Mouse (Mus musculus) embryonic facial prominence, embryonic 12.5 days (tissue): ENCODE data around the gene Stip1. TPM values are rescaled to one million over a fixed set of nuclear protein-coding genes. Genes with fewer than 3 reads are reported as not detected.

Experiments
- ATAC-seq: fragments of 200-750 bp; cut with Nextera tagmentation; 2 replicates; pipeline ENCODE4 v1.8.0; 2017; ENCODE audit not compliant: insufficient number of reproducible peaks, insufficient read depth, low FRiP score, low TSS enrichment
- H3K27ac ChIP-seq: fragments of 300-500 bp; sonication (generic); 2 replicates; pipeline ENCODE4 v1.5.1; 2016; ENCODE audit warnings: mild to moderate bottlenecking
- H3K27me3 ChIP-seq: fragments of 300-500 bp; sonication (generic); 2 replicates; pipeline ENCODE4 v1.6.1; 2016; ENCODE audit warnings: mild to moderate bottlenecking, moderate library complexity
- H3K36me3 ChIP-seq: fragments of 300-500 bp; sonication (generic); 2 replicates; pipeline ENCODE4 v1.6.1; 2016; ENCODE audit warnings: mild to moderate bottlenecking
- H3K4me1 ChIP-seq: fragments of 300-500 bp; sonication (generic); 2 replicates; pipeline ENCODE4 v1.6.1; 2016
- H3K4me2 ChIP-seq: fragments of 300-500 bp; sonication (generic); replicated peaks from 2 replicates; pipeline ENCODE4 v1.6.1; 2016; ENCODE audit warnings: mild to moderate bottlenecking, moderate library complexity
- H3K4me3 ChIP-seq: fragments of 300-500 bp; sonication (generic); 2 replicates; pipeline ENCODE4 v1.5.1; 2016; ENCODE audit warnings: mild to moderate bottlenecking
- H3K9ac ChIP-seq: fragments of 300-500 bp; sonication (generic); 2 replicates; pipeline ENCODE4 v1.6.1; 2016; ENCODE audit warnings: mild to moderate bottlenecking, moderate library complexity
- H3K9me3 ChIP-seq: fragments of 300-500 bp; sonication (generic); 2 replicates; pipeline ENCODE4 v1.6.1; 2016; ENCODE audit warnings: mild to moderate bottlenecking, moderate library complexity
- WGBS: fragments of 180-500 bp; shearing (Covaris S2); methylation state at CpG from one replicate; pipeline ENCODE4 v1.1.7; 2016; 5-methylcytosine and 5-hydroxymethylcytosine counted together
- polyA plus RNA-seq: library from polyadenylated mRNA; unstranded; fragments of >200 nt; fragmentation: Nextera tagmentation; extraction: Ambion mirVana; gene quantifications from 2 replicates; pipeline ENCODE4 v1.2.1, GENCODE M21; 2016

The Stip1 gene
- polyA plus RNA-seq, 1 experiment from 2014 or later = 273 TPM

DNA sequence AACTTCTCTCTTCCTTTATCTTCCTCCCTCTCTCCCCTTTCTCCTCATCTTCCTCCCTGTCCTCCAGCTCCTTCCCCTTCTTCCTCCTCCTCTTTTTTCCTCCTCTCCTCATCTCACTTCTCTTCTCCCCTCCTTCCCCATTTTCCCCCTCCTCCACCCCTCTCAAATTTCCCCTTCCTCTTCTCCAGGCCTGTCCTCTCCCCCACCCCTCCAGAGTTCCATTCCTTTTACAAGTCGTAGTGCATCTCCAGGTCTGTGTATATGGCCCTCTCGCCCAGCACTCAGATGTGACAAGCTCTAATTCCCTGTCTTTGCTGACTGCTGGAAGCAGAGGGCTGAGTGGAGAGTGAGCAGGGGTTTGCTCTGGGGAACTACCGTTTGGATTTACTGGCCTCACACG is 31.0 kb upstream of the Stip1 start:
- WGBS = 5% methylated on average over 4 of the region's 4 CpGs
- Histone ChIP-seq H3K9me3 (no peaks in the 10 kb centered on the region), H3K27me3 (0 out of 2 replicates have a peak, but pooled peaks cover 13% of the 10 kb centered on the region), H3K4me1 (peaks cover 45% of the 10 kb centered on the region), H3K9ac (no peak overlapping the region), H3K4me3 (no peak overlapping the region), H3K36me3 (no peaks in the 10 kb centered on the region), H3K4me2 (peak overlapping the region; percentile 38), H3K27ac (peak overlapping the region; percentile 47; the same call in 1 of the 2 replicates)
- no peak for ATAC-seq

- peaks cover 45% of the 10 kb centered on the region for H3K4me1 ChIP-seq
- H3K4me2 ChIP-seq = peak overlapping the region; percentile 38
- 0 out of 2 replicates have a peak overlapping the region, but pooled peaks have one; percentile 9 for H3K4me3 ChIP-seq
- 4% methylated on average over 35 of the region's 35 CpGs for WGBS
- 0 out of 2 replicates have a peak, but pooled peaks cover 13% of the 10 kb centered on the region for H3K27me3 ChIP-seq
- ATAC-seq = 0 out of 2 replicates have a peak, but pooled peaks have one; percentile 37
- H3K9me3 ChIP-seq = no peaks in the 10 kb centered on the region
- H3K36me3 ChIP-seq = no peaks in the 10 kb centered on the region
- H3K9ac ChIP-seq = 0 out of 2 replicates have a peak overlapping the region, but pooled peaks have one; percentile 10
- peak overlapping the region; percentile 47 for H3K27ac ChIP-seq
These were observed 30.3 kb upstream of the Stip1 start for GRCm38 (mm10) chr19:7069781-7070763.

DNA sequence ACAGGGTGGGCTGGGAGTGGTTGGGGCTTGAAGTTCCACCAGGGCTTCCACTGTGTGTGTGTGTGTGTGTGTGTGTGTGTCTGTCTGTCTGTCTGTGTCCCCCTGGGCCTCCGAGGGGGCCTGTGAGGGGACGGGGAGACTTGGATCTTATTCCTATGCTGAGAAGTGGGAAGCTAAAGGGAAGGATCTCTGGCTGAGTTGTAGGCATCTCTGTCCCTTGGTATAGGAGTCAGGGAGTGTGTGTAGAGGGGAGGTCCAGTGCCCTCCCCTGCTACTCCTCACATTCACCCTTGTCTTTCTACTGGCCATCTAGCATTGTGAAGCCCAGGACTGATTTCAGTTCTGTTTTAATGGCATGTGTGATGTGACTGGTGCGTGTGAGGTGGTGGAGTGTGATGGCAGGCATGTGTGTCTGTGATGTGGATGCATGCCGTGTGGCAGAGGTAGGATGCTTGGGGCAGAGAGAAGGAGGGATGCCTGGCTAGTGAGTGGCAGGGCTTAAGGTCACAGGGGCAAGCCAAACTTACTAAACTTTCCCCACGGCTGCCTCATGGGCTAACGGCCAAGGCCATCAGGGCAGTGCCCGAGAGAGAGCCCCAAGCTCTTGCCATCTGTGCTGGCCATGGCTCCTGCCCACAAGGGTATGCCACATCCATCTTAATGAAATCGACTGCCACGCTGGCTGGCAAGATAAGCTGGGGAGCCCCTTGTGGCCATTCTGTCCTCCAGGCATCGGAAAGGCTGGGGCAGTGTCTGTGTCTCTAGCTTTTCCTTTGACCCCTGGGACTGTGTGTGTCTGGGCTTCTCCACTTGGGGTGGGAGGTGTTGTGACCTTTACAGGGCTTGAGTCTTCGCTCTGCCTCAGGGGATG is 29.1 kb upstream of the Stip1 start:
- 49% methylated on average over 11 of the region's 11 CpGs for WGBS
- no peak for ATAC-seq
- Histone ChIP-seq H3K36me3 (no peaks in the 10 kb centered on the region), H3K4me2 (peak overlapping the region; percentile 3; the same call in 1 of the 2 replicates), H3K9ac (peak overlapping the region; percentile 31; the same call in 1 of the 2 replicates), H3K4me3 (no peak overlapping the region), H3K27me3 (0 out of 2 replicates have a peak, but pooled peaks cover 13% of the 10 kb centered on the region), H3K9me3 (no peaks in the 10 kb centered on the region), H3K27ac (peak overlapping the region; percentile 47; the same call in 1 of the 2 replicates), H3K4me1 (peaks cover 45% of the 10 kb centered on the region)

GRCm38 (mm10) chr19:7068136-7068535 is 28.4 kb upstream of the Stip1 start:
- H3K4me3 ChIP-seq = no peak overlapping the region
- H3K9ac ChIP-seq = no peak overlapping the region
- no peak for ATAC-seq
- H3K27ac ChIP-seq = peak overlapping the region; percentile 19; the same call in 1 of the 2 replicates
- H3K9me3 ChIP-seq = no peaks in the 10 kb centered on the region
- H3K36me3 ChIP-seq = no peaks in the 10 kb centered on the region
- H3K27me3 ChIP-seq = 0 out of 2 replicates have a peak, but pooled peaks cover 13% of the 10 kb centered on the region
- 5% methylated on average over 14 of the region's 14 CpGs for WGBS
- H3K4me2 ChIP-seq = peak overlapping the region; percentile 3; the same call in 1 of the 2 replicates
- H3K4me1 ChIP-seq = peaks cover 45% of the 10 kb centered on the region

- Histone ChIP-seq H3K4me2 (no peak overlapping the region), H3K27me3 (0 out of 2 replicates have a peak, but pooled peaks cover 13% of the 10 kb centered on the region), H3K9ac (0 out of 2 replicates have a peak overlapping the region, but pooled peaks have one; percentile 15), H3K36me3 (no peaks in the 10 kb centered on the region), H3K4me1 (peaks cover 45% of the 10 kb centered on the region), H3K27ac (no peak overlapping the region), H3K9me3 (no peaks in the 10 kb centered on the region), H3K4me3 (no peak overlapping the region)
- WGBS = 52% methylated on average over 20 of the region's 20 CpGs
- no peak for ATAC-seq
These were observed 27.7 kb upstream of the Stip1 start for GRCm38 (mm10) chr19:7067344-7068050.

DNA sequence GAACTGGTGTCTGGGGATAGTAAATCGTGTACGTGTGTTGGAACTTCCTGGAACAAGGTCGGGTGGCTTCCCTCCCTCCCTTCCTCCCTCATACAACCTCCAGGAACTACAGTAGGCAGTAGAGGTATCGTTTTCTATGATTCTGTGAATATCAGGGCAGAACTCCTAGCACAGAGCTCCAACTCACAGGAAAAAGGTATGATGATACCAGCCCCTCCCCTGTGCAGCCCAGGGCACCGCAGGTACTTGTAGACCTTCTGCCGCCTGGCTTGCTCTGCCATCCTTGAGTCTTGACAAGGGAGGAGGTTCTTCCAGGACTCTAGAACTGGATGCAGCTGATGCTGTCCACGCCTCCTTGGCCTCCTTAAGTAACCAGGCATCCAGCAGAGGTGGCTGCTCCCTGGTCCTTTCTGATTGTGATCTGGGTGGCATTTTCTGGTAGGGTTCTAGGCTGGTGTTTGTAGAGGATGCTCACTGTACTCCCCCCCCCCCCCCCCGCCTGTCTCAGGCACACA is 27.1 kb upstream of the Stip1 start:
- Histone ChIP-seq H3K4me3 (no peak overlapping the region), H3K4me1 (peaks cover 45% of the 10 kb centered on the region)

DNA sequence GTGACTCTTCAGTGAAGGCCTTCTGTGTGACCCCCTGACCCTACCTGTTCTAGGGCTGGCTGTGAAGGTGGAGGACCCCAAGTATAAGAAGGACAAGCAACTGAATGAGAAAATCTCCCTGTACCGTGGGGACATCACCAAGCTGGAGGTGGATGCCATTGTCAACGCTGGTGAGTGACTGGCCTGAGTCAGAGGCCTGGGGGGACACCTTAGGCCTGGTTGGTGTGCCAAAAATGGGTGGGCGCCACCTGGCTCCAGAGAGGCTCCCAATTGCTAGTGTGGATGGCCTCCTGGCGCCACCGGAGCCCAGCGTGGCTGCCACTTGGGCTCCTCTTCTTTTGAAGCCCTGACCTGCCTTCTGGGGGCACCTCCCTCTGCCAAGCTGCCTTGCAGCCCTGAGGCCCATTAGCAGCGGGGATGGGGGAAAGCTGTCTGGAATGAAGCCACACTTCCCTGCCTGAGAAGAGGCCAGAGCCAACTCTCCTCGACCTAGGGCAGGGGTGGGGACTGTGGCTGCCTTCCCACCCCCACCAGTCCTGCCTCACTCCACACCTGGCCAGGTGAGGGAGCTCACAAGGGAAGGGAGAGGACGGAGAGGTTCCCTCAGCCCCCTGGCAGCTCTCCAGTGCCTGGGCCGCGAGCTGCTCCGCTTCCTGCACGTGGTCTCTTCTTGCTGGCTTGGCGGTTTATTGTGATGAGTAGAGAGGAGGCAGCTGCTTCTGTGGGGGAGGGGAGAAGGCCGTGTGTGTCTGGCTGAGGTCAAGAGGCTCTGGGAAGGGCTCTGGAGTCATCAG is 26.5 kb upstream of the Stip1 start:
- Histone ChIP-seq H3K36me3 (no peaks in the 10 kb centered on the region), H3K27me3 (0 out of 2 replicates have a peak, but pooled peaks cover 10% of the 10 kb centered on the region), H3K4me1 (peaks cover 45% of the 10 kb centered on the region), H3K9ac (peak overlapping the region; percentile 36; the same call in 1 of the 2 replicates), H3K9me3 (no peaks in the 10 kb centered on the region), H3K27ac (peak overlapping the region; percentile 37; the same call in 1 of the 2 replicates), H3K4me3 (no peak overlapping the region), H3K4me2 (0 out of 2 replicates have a peak overlapping the region, but pooled peaks have one; percentile 5)
- 36% methylated on average over 15 of the region's 15 CpGs for WGBS
- ATAC-seq = no peak

More for the DNA sequence above, 27.1 kb upstream of the Stip1 start:
- peak overlapping the region; percentile 37; the same call in 1 of the 2 replicates for H3K27ac ChIP-seq
- no peaks in the 10 kb centered on the region for H3K36me3 ChIP-seq
- 0 out of 2 replicates have a peak overlapping the region, but pooled peaks have one; percentile 5 for H3K4me2 ChIP-seq
- ATAC-seq = no peak
- no peaks in the 10 kb centered on the region for H3K9me3 ChIP-seq
- H3K9ac ChIP-seq = 0 out of 2 replicates have a peak overlapping the region, but pooled peaks have one; percentile 36
- H3K27me3 ChIP-seq = 0 out of 2 replicates have a peak, but pooled peaks cover 10% of the 10 kb centered on the region
- WGBS = 33% methylated on average over 8 of the region's 8 CpGs

DNA sequence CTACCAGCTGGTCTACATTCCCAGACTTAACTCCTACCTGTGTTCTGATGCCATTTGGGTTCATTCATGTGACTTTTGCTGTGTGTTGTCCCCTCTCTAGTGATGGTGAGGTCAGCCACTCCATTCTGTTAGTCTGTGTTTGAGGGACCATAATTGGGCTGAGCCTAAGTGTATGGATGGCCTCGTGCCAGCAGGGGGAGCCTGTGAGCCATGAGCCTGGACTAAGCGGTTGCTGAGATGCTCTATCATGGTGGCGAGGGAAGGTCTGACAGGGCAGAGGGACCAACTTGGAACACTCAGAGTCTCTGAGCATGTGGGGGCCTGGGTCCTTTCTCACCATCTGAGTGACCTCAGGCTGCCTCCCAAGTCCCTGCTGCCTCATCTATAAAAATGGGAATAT is 24.8 kb upstream of the Stip1 start:
- 0 out of 2 replicates have a peak, but pooled peaks cover 10% of the 10 kb centered on the region for H3K27me3 ChIP-seq
- H3K4me1 ChIP-seq = peaks cover 31% of the 10 kb centered on the region
- ATAC-seq = no peak
- WGBS = 5% methylated on average over 3 of the region's 3 CpGs
- H3K27ac ChIP-seq = no peak overlapping the region
- H3K4me3 ChIP-seq = no peak overlapping the region
- H3K9me3 ChIP-seq = no peaks in the 10 kb centered on the region
- H3K9ac ChIP-seq = no peak overlapping the region
- H3K4me2 ChIP-seq = no peak overlapping the region
- no peaks in the 10 kb centered on the region for H3K36me3 ChIP-seq

- H3K4me2 ChIP-seq = no peak overlapping the region
- H3K27me3 ChIP-seq = 0 out of 2 replicates have a peak, but pooled peaks cover 10% of the 10 kb centered on the region
- H3K9ac ChIP-seq = no peak overlapping the region
- no peaks in the 10 kb centered on the region for H3K36me3 ChIP-seq
- ATAC-seq = no peak
- peaks cover 24% of the 10 kb centered on the region for H3K4me1 ChIP-seq
- no peak overlapping the region for H3K4me3 ChIP-seq
- no peaks in the 10 kb centered on the region for H3K9me3 ChIP-seq
- 87% methylated on average over 8 of the region's 8 CpGs for WGBS
- no peak overlapping the region for H3K27ac ChIP-seq
These were observed 23.1 kb upstream of the Stip1 start for GRCm38 (mm10) chr19:7062916-7063315.

DNA sequence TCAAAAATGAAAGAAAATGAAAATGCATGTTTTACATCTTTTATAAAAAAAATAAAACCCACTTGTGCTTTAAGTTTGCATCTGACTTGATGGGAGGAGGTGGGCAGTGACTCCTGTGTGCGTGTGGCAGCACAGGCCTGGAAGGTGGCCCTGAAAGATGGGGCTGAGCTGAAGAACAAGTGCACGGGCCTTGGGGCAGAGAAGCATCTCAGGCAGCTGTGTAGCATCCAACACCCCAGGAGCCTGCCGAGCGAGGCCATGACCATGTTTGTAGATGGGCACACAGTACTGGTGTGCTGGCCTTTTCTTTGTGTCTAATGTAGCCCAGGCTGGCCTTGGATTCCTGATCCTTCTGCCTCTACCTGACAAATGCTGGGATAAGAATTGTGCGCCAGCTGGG is 22.3 kb upstream of the Stip1 start:
- Histone ChIP-seq H3K9me3 (no peaks in the 10 kb centered on the region), H3K4me1 (peaks cover 25% of the 10 kb centered on the region), H3K4me2 (no peak overlapping the region), H3K27me3 (peaks cover 6% of the 10 kb centered on the region; the same call in 1 of the 2 replicates), H3K9ac (no peak overlapping the region), H3K36me3 (no peaks in the 10 kb centered on the region), H3K4me3 (no peak overlapping the region), H3K27ac (no peak overlapping the region)
- 79% methylated on average over 5 of the region's 5 CpGs for WGBS
- ATAC-seq = no peak
